Mouse (Mus musculus): Measurements from ENCODE around the gene Elane.

DNA sequence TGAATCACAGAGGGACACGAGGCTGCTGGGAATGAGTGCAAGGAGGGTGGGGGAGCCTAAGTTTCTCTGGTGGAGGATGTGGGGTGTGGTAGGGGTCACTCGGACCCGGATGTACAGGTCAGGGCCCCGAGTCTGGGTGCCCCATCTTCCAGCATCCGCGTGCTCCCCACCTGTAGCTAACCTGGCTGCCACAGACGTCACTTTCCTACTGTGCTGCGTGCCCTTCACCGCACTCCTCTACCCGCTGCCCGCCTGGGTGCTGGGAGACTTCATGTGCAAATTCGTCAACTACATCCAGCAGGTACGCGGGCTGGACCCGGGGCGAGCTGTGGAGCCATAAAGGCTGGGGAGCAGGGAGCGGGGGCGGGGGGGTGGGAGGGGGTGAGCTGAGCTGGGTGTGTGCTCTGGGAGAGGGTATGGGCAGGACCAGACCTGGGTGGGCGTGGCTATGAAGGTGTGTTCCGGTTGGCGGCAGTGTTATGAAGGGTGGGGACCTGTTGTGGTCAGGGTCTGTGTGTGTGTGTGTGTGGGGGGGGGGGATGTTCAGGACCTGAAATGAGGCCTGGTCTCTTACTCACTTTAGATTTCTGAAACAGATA is 33.3 kb downstream of the Elane start:
- TF ChIP-seq MYOD1 (IDR thresholded peaks at IDR 0.05; ENCODE audit: control insufficient read depth, insufficient read length, low read depth) (no peak), CTCF (IDR thresholded peaks at IDR 0.05; ENCODE audit: control insufficient read depth, insufficient read depth, insufficient read length) (no peak), USF1 (IDR thresholded peaks at IDR 0.05; ENCODE audit: low read depth) (no peak), MYOG (IDR thresholded peaks at IDR 0.05; ENCODE audit: control insufficient read depth, extremely low read depth, insufficient read length) (no peak), MAX (IDR thresholded peaks at IDR 0.05) (no peak), CEBPB (IDR thresholded peaks at IDR 0.05; ENCODE audit: low read depth) (no peak), FOSL1 (IDR thresholded peaks at IDR 0.05; ENCODE audit: insufficient read depth, low read length, poor library complexity, severe bottlenecking) (no peak)
